Mouse (Mus musculus): ENCODE measurements at regions not wholly inside any gene's neighbourhood (a gene's known extent, or its start where the extent isn't known, plus 50 kb on each side); places are given as distances from the start of the nearest gene placed in this dataset.

- 39% methylated on average over 5 of the region's 5 CpGs for WGBS (ENCODE audit: insufficient replicate concordance)
- no peak overlapping the region for H3K9ac ChIP-seq
- ATAC-seq (ENCODE audit: low read depth) (no peak), DNase-seq (no peak)
- H3K27me3 ChIP-seq, result no peaks in the 10 kb centered on the region
- H3K36me3 ChIP-seq, result no peaks in the 10 kb centered on the region
- no peaks in the 10 kb centered on the region for H3K9me3 ChIP-seq (replicated peaks)
- no peaks in the 10 kb centered on the region for H3K4me1 ChIP-seq (replicated peaks)
- no peak overlapping the region for H3K27ac ChIP-seq
- no peak overlapping the region for H3K4me3 ChIP-seq (replicated peaks)
- H3K4me2 ChIP-seq, result no peak overlapping the region
Observed at GRCm38 (mm10) chr9:74650036-74650435, 211.7 kb upstream of the Onecut1 start.

GRCm38 (mm10) chr9:74655956-74656355, 205.8 kb upstream of the Onecut1 start:
- Histone ChIP-seq H3K27ac (no peak overlapping the region), H3K4me2 (no peak overlapping the region), H3K36me3 (no peaks in the 10 kb centered on the region), H3K4me3 (replicated peaks) (no peak overlapping the region), H3K9me3 (replicated peaks) (no peaks in the 10 kb centered on the region), H3K4me1 (replicated peaks) (no peaks in the 10 kb centered on the region), H3K27me3 (no peaks in the 10 kb centered on the region), H3K9ac (no peak overlapping the region)
- DNase-seq (no peak), ATAC-seq (ENCODE audit: low read depth) (no peak)
- 48% methylated on average over 1 of the region's 1 CpGs for WGBS (ENCODE audit: insufficient replicate concordance)

- no peaks in the 10 kb centered on the region for H3K36me3 ChIP-seq
- no peak overlapping the region for H3K4me3 ChIP-seq (replicated peaks)
- H3K9ac ChIP-seq, result no peak overlapping the region
- H3K27me3 ChIP-seq, result no peaks in the 10 kb centered on the region
- ATAC-seq (ENCODE audit: low read depth) (no peak), DNase-seq (no peak)
- WGBS (ENCODE audit: insufficient replicate concordance), result 65% methylated on average over 10 of the region's 10 CpGs
- H3K9me3 ChIP-seq (replicated peaks), result no peaks in the 10 kb centered on the region
- H3K4me2 ChIP-seq, result no peak overlapping the region
- no peak overlapping the region for H3K27ac ChIP-seq
- no peaks in the 10 kb centered on the region for H3K4me1 ChIP-seq (replicated peaks)
Observed at GRCm38 (mm10) chr9:74656392-74656791, 205.3 kb upstream of the Onecut1 start.

- no peak overlapping the region for H3K4me3 ChIP-seq (replicated peaks)
- no peaks in the 10 kb centered on the region for H3K4me1 ChIP-seq (replicated peaks)
- no peaks in the 10 kb centered on the region for H3K27me3 ChIP-seq
- no peak overlapping the region for H3K9ac ChIP-seq
- H3K36me3 ChIP-seq, result no peaks in the 10 kb centered on the region
- H3K27ac ChIP-seq, result no peak overlapping the region
- H3K9me3 ChIP-seq (replicated peaks), result no peaks in the 10 kb centered on the region
- H3K4me2 ChIP-seq, result no peak overlapping the region
- WGBS (ENCODE audit: insufficient replicate concordance), result 53% methylated on average over 4 of the region's 4 CpGs
- DNase-seq, result no peak
- ATAC-seq (ENCODE audit: low read depth), result no peak
Observed at GRCm38 (mm10) chr9:74671356-74671952, 190.3 kb upstream of the Onecut1 start.

- H3K4me2 ChIP-seq, result no peak overlapping the region
- ATAC-seq (ENCODE audit: low read depth) (no peak), DNase-seq (no peak)
- no peaks in the 10 kb centered on the region for H3K9me3 ChIP-seq (replicated peaks)
- no peaks in the 10 kb centered on the region for H3K36me3 ChIP-seq
- H3K9ac ChIP-seq, result no peak overlapping the region
- no peak overlapping the region for H3K27ac ChIP-seq
- no peak overlapping the region for H3K4me3 ChIP-seq (replicated peaks)
- 62% methylated on average over 7 of the region's 7 CpGs for WGBS (ENCODE audit: insufficient replicate concordance)
- H3K4me1 ChIP-seq (replicated peaks), result no peaks in the 10 kb centered on the region
- no peaks in the 10 kb centered on the region for H3K27me3 ChIP-seq
Observed at GRCm38 (mm10) chr9:74672261-74672660, 189.5 kb upstream of the Onecut1 start.

- DNase-seq (no peak), ATAC-seq (ENCODE audit: low read depth) (no peak)
- H3K9me3 ChIP-seq (replicated peaks), result 0 out of 2 replicates have a peak, but pooled peaks cover 11% of the 10 kb centered on the region
- H3K4me2 ChIP-seq, result no peak overlapping the region
- H3K27ac ChIP-seq, result no peak overlapping the region
- no peak overlapping the region for H3K4me3 ChIP-seq (replicated peaks)
- WGBS (ENCODE audit: insufficient replicate concordance), result 68% methylated on average over 8 of the region's 8 CpGs
- no peaks in the 10 kb centered on the region for H3K4me1 ChIP-seq (replicated peaks)
- no peaks in the 10 kb centered on the region for H3K27me3 ChIP-seq
- H3K36me3 ChIP-seq, result no peaks in the 10 kb centered on the region
- no peak overlapping the region for H3K9ac ChIP-seq
Observed at GRCm38 (mm10) chr9:74698229-74698628, 163.5 kb upstream of the Onecut1 start.

- ATAC-seq (ENCODE audit: low read depth), result no peak
- Histone ChIP-seq H3K9me3 (replicated peaks) (0 out of 2 replicates have a peak, but pooled peaks cover 8% of the 10 kb centered on the region), H3K36me3 (no peaks in the 10 kb centered on the region), H3K4me2 (no peak overlapping the region), H3K9ac (no peak overlapping the region), H3K4me3 (replicated peaks) (no peak overlapping the region), H3K27ac (no peak overlapping the region), H3K27me3 (no peaks in the 10 kb centered on the region), H3K4me1 (replicated peaks) (no peaks in the 10 kb centered on the region)
- DNase-seq, result no peak
- WGBS (ENCODE audit: insufficient replicate concordance), result 30% methylated on average over 4 of the region's 4 CpGs
Observed at GRCm38 (mm10) chr9:74705698-74706097, 156.0 kb upstream of the Onecut1 start.

GRCm38 (mm10) chr9:74707608-74708007, 154.1 kb upstream of the Onecut1 start:
- no peak overlapping the region for H3K9ac ChIP-seq
- H3K36me3 ChIP-seq, result no peaks in the 10 kb centered on the region
- DNase-seq, result no peak
- no peak overlapping the region for H3K4me2 ChIP-seq
- 0 out of 2 replicates have a peak, but pooled peaks cover 4% of the 10 kb centered on the region for H3K9me3 ChIP-seq (replicated peaks)
- H3K27ac ChIP-seq, result no peak overlapping the region
- no peak overlapping the region for H3K4me3 ChIP-seq (replicated peaks)
- H3K4me1 ChIP-seq (replicated peaks), result no peaks in the 10 kb centered on the region
- no peak for ATAC-seq (ENCODE audit: low read depth)
- no peaks in the 10 kb centered on the region for H3K27me3 ChIP-seq
- 51% methylated on average over 1 of the region's 1 CpGs for WGBS (ENCODE audit: insufficient replicate concordance)

GRCm38 (mm10) chr9:74711698-74712097, 150.0 kb upstream of the Onecut1 start:
- no peaks in the 10 kb centered on the region for H3K9me3 ChIP-seq (replicated peaks)

GRCm38 (mm10) chr9:74732451-74732850, 129.3 kb upstream of the Onecut1 start:
- no peaks in the 10 kb centered on the region for H3K36me3 ChIP-seq
- no peaks in the 10 kb centered on the region for H3K9me3 ChIP-seq (replicated peaks)
- no peak overlapping the region for H3K27ac ChIP-seq
- no peaks in the 10 kb centered on the region for H3K27me3 ChIP-seq
- no peak overlapping the region for H3K9ac ChIP-seq
- ATAC-seq (ENCODE audit: low read depth), result no peak
- WGBS (ENCODE audit: insufficient replicate concordance), result 68% methylated on average over 5 of the region's 5 CpGs
- no peak overlapping the region for H3K4me3 ChIP-seq (replicated peaks)
- H3K4me2 ChIP-seq, result no peak overlapping the region
- DNase-seq, result no peak
- H3K4me1 ChIP-seq (replicated peaks), result no peaks in the 10 kb centered on the region

More at GRCm38 (mm10) chr9:74711698-74712097, 150.0 kb upstream of the Onecut1 start:
- H3K4me2 ChIP-seq, result no peak overlapping the region
- no peak overlapping the region for H3K27ac ChIP-seq
- no peak overlapping the region for H3K4me3 ChIP-seq (replicated peaks)
- H3K36me3 ChIP-seq, result no peaks in the 10 kb centered on the region
- no peaks in the 10 kb centered on the region for H3K4me1 ChIP-seq (replicated peaks)
- ATAC-seq (ENCODE audit: low read depth), result no peak
- H3K9ac ChIP-seq, result no peak overlapping the region
- 70% methylated on average over 10 of the region's 10 CpGs for WGBS (ENCODE audit: insufficient replicate concordance)
- DNase-seq, result no peak
- no peaks in the 10 kb centered on the region for H3K27me3 ChIP-seq

- no peak overlapping the region for H3K4me3 ChIP-seq (replicated peaks)
- no peaks in the 10 kb centered on the region for H3K4me1 ChIP-seq (replicated peaks)
- H3K27ac ChIP-seq, result no peak overlapping the region
- H3K9me3 ChIP-seq (replicated peaks), result no peaks in the 10 kb centered on the region
- no peak overlapping the region for H3K4me2 ChIP-seq
- WGBS (ENCODE audit: insufficient replicate concordance), result 74% methylated on average over 2 of the region's 2 CpGs
- no peaks in the 10 kb centered on the region for H3K27me3 ChIP-seq
- H3K36me3 ChIP-seq, result no peaks in the 10 kb centered on the region
- H3K9ac ChIP-seq, result no peak overlapping the region
- DNase-seq (no peak), ATAC-seq (ENCODE audit: low read depth) (no peak)
Observed at GRCm38 (mm10) chr9:74741949-74742348, 119.8 kb upstream of the Onecut1 start.

GRCm38 (mm10) chr9:74747886-74748285, 113.8 kb upstream of the Onecut1 start:
- H3K4me2 ChIP-seq, result no peak overlapping the region
- no peak for ATAC-seq (ENCODE audit: low read depth)
- no peaks in the 10 kb centered on the region for H3K36me3 ChIP-seq
- H3K27ac ChIP-seq, result no peak overlapping the region
- H3K4me3 ChIP-seq (replicated peaks), result no peak overlapping the region
- H3K27me3 ChIP-seq, result no peaks in the 10 kb centered on the region
- no peak overlapping the region for H3K9ac ChIP-seq
- WGBS (ENCODE audit: insufficient replicate concordance), result 68% methylated on average over 7 of the region's 7 CpGs
- no peaks in the 10 kb centered on the region for H3K4me1 ChIP-seq (replicated peaks)
- no peaks in the 10 kb centered on the region for H3K9me3 ChIP-seq (replicated peaks)
- no peak for DNase-seq

Measured in liver, embryonic 13.5 days (tissue).